Mouse (Mus musculus) lung, postnatal 25 days (tissue): ENCODE data around the gene Tspan6.

Source experiments
- DNase-seq: peaks from one replicate; pipeline ENCODE4 v3.0.0; 2022; ENCODE audit warnings: low spot score

The Tspan6 gene

GRCm38 (mm10) chrX:133898014-133898542 is at the start of gene Tspan6:
Tspan6 (minus strand) TSS chrX:133898429.
- peak; percentile 79 for DNase-seq

- peak; percentile 58 for DNase-seq
Measured at GRCm38 (mm10) chrX:133947427-133947826, 49.2 kb upstream of the Tspan6 start.

GRCm38 (mm10) chrX:133939561-133939960 is 41.3 kb upstream of the Tspan6 start:
- no peak for DNase-seq

GRCm38 (mm10) chrX:133936605-133937225 is 38.5 kb upstream of the Tspan6 start:
- no peak for DNase-seq

- DNase-seq = peak; percentile 28
Measured at GRCm38 (mm10) chrX:133931302-133932013, 33.2 kb upstream of the Tspan6 start.

- no peak for DNase-seq
Measured at GRCm38 (mm10) chrX:133926760-133927159, 28.5 kb upstream of the Tspan6 start.

GRCm38 (mm10) chrX:133921187-133921586 is 23.0 kb upstream of the Tspan6 start:
- DNase-seq = no peak

- peak; percentile 14 for DNase-seq
Measured at GRCm38 (mm10) chrX:133914219-133914618, 16.0 kb upstream of the Tspan6 start.

GRCm38 (mm10) chrX:133913006-133913405 is 14.8 kb upstream of the Tspan6 start:
- DNase-seq = no peak

- DNase-seq = peak; percentile 18
Measured at GRCm38 (mm10) chrX:133911397-133912103, 13.3 kb upstream of the Tspan6 start.

GRCm38 (mm10) chrX:133908261-133908660 is 10.0 kb upstream of the Tspan6 start, which contains the start of gene Srpx2:
Srpx2 (plus strand) TSS chrX:133908426.
- no peak for DNase-seq

GRCm38 (mm10) chrX:133888111-133888510 is 10.1 kb downstream of the Tspan6 start:
- DNase-seq = no peak

- DNase-seq = no peak
Measured at GRCm38 (mm10) chrX:133887308-133887707, 10.9 kb downstream of the Tspan6 start.

GRCm38 (mm10) chrX:133869743-133870142 is 28.5 kb downstream of the Tspan6 start:
- DNase-seq = no peak

- no peak for DNase-seq
Measured at GRCm38 (mm10) chrX:133853637-133854036, 44.6 kb downstream of the Tspan6 start.

GRCm38 (mm10) chrX:133850680-133851079 is 47.5 kb downstream of the Tspan6 start, which contains the start of gene Tnmd:
Tnmd (plus strand) TSS chrX:133850980.
- no peak for DNase-seq
